Mouse (Mus musculus) forebrain, embryonic 14.5 days (tissue): ENCODE data around the gene Fbxw5. TPM values are rescaled to one million over a fixed set of nuclear protein-coding genes. Genes with fewer than 3 reads are reported as not detected.

ENCODE experiments used
- ATAC-seq: fragments of 200-750 bp; cut with Nextera tagmentation; 2 replicates; pipeline ENCODE4 v1.8.0; 2017; ENCODE audit warnings: mild to moderate bottlenecking, moderate library complexity
- DNase-seq: peaks from one replicate; pipeline ENCODE4 v3.0.0-alpha.2; 2015; ENCODE audit warnings: low spot score
- H3K27ac ChIP-seq: fragments of 300-500 bp; sonication (generic); 2 replicates; pipeline ENCODE4 v1.5.1; 2014; ENCODE audit warnings: low read depth, mild to moderate bottlenecking, control low read depth, low read length, moderate library complexity
- H3K27me3 ChIP-seq: fragments of 300-500 bp; sonication (generic); replicated peaks from 2 replicates; pipeline ENCODE4 v1.6.1; 2014; ENCODE audit warnings: low read length, control low read depth, mixed read lengths; ENCODE audit not compliant: control insufficient read depth, insufficient read depth
- H3K36me3 ChIP-seq: fragments of 300-500 bp; sonication (generic); 2 replicates; pipeline ENCODE4 v1.6.1; 2014; ENCODE audit warnings: low read length, control low read depth; ENCODE audit not compliant: control insufficient read depth, insufficient read depth
- H3K4me1 ChIP-seq: fragments of 300-500 bp; sonication (generic); 2 replicates; pipeline ENCODE4 v1.6.1; 2014; ENCODE audit warnings: antibody characterized with exemption, low read length, control low read depth; ENCODE audit not compliant: control insufficient read depth, insufficient read depth
- H3K4me2 ChIP-seq: fragments of 300-500 bp; sonication (generic); 2 replicates; pipeline ENCODE4 v1.6.1; 2014; ENCODE audit warnings: mild to moderate bottlenecking, control low read depth, low read length
- H3K4me3 ChIP-seq: fragments of 300-500 bp; sonication (generic); 2 replicates; pipeline ENCODE4 v1.5.1; 2014; ENCODE audit warnings: low read depth, low read length, control low read depth
- H3K9ac ChIP-seq: fragments of 300-500 bp; sonication (generic); 2 replicates; pipeline ENCODE4 v1.6.1; 2014; ENCODE audit warnings: mild to moderate bottlenecking, low read length, control low read depth, moderate library complexity
- H3K9me3 ChIP-seq: fragments of 300-500 bp; sonication (generic); replicated peaks from 2 replicates; pipeline ENCODE4 v1.6.1; 2016; ENCODE audit warnings: low read length, control low read depth, mixed read lengths; ENCODE audit not compliant: control insufficient read depth
- WGBS: fragments of 180-500 bp; shearing (Covaris S2); extraction: QIAGEN DNeasy Blood & Tissue Kit; methylation state at CpG from one replicate; pipeline ENCODE4 v1.1.7; 2014; 5-methylcytosine and 5-hydroxymethylcytosine counted together
- polyA plus RNA-seq: library from polyadenylated mRNA; unstranded; fragments of >200 nt; fragmentation: Nextera tagmentation; extraction: Ambion mirVana; gene quantifications from 2 replicates; pipeline ENCODE4 v1.2.1, GENCODE M21; 2014

Fbxw5 gene
- polyA plus RNA-seq, 1 experiment from 2014 or later, result 77.9 TPM

- WGBS, result 83% methylated on average over 7 of the region's 7 CpGs
These were observed 11.9 kb upstream of the Fbxw5 start for GRCm38 (mm10) chr2:25488671-25489068.

GRCm38 (mm10) chr2:25492988-25493387 lies 7.6 kb upstream of the Fbxw5 start:
- Histone ChIP-seq H3K27ac (no peak overlapping the region), H3K4me3 (no peak overlapping the region), H3K4me1 (no peaks in the 10 kb centered on the region), H3K9me3 (no peaks in the 10 kb centered on the region), H3K27me3 (no peaks in the 10 kb centered on the region), H3K9ac (no peak overlapping the region), H3K4me2 (no peak overlapping the region), H3K36me3 (no peaks in the 10 kb centered on the region)
- DNase-seq (no peak), ATAC-seq (no peak)
- 79% methylated on average over 5 of the region's 5 CpGs for WGBS

More at GRCm38 (mm10) chr2:25488671-25489068, 11.9 kb upstream of the Fbxw5 start:
- Histone ChIP-seq H3K9ac (no peak overlapping the region), H3K4me3 (no peak overlapping the region), H3K9me3 (no peaks in the 10 kb centered on the region), H3K4me1 (no peaks in the 10 kb centered on the region), H3K36me3 (no peaks in the 10 kb centered on the region), H3K27ac (no peak overlapping the region), H3K4me2 (no peak overlapping the region), H3K27me3 (no peaks in the 10 kb centered on the region)
- no peak for DNase-seq
- ATAC-seq, result no peak

GRCm38 (mm10) chr2:25493476-25493961 lies 7.0 kb upstream of the Fbxw5 start, which contains the start of gene Lcn12:
Gene Lcn12 (minus strand): TSS chr2:25493911.
- Histone ChIP-seq H3K27me3 (no peaks in the 10 kb centered on the region), H3K9me3 (no peaks in the 10 kb centered on the region), H3K27ac (no peak within 1 kb of the TSS), H3K4me1 (no peaks in the 10 kb centered on the region), H3K4me2 (no peak within 1 kb of the TSS), H3K36me3 (no peaks in the 10 kb centered on the region), H3K4me3 (no peak within 1 kb of the TSS), H3K9ac (no peak within 1 kb of the TSS)
- WGBS, result 84% methylated on average over 5 of the region's 5 CpGs
- no peak for DNase-seq
- ATAC-seq, result no peak

GRCm38 (mm10) chr2:25496462-25496861 lies 4.1 kb upstream of the Fbxw5 start:
- ATAC-seq, result no peak
- DNase-seq, result peak; percentile 57
- Histone ChIP-seq H3K9ac (no peak overlapping the region), H3K4me3 (no peak overlapping the region), H3K4me1 (peaks cover 3% of the 10 kb centered on the region), H3K9me3 (no peaks in the 10 kb centered on the region), H3K36me3 (no peaks in the 10 kb centered on the region), H3K27me3 (no peaks in the 10 kb centered on the region), H3K27ac (no peak overlapping the region), H3K4me2 (no peak overlapping the region)
- 40% methylated on average over 4 of the region's 4 CpGs for WGBS

- Histone ChIP-seq H3K4me3 (no peak overlapping the region), H3K27me3 (no peaks in the 10 kb centered on the region), H3K9ac (no peak overlapping the region; the same call in 1 of the 2 replicates), H3K27ac (no peak overlapping the region), H3K9me3 (no peaks in the 10 kb centered on the region), H3K36me3 (no peaks in the 10 kb centered on the region), H3K4me1 (peaks cover 8% of the 10 kb centered on the region), H3K4me2 (no peak overlapping the region)
- DNase-seq, result no peak
- ATAC-seq, result no peak
- WGBS, result 59% methylated on average over 6 of the region's 6 CpGs
These were observed 2.5 kb upstream of the Fbxw5 start for GRCm38 (mm10) chr2:25497846-25498575.

GRCm38 (mm10) chr2:25498622-25499478 lies 1.7 kb upstream of the Fbxw5 start:
- ATAC-seq (no peak), DNase-seq (no peak)
- H3K4me2 ChIP-seq, result no peak overlapping the region
- H3K9ac ChIP-seq, result no peak overlapping the region
- no peak overlapping the region for H3K27ac ChIP-seq
- peaks cover 8% of the 10 kb centered on the region for H3K4me1 ChIP-seq
- 74% methylated on average over 15 of the region's 15 CpGs for WGBS
- H3K9me3 ChIP-seq, result no peaks in the 10 kb centered on the region
- no peak overlapping the region for H3K4me3 ChIP-seq
- peaks cover 8% of the 10 kb centered on the region for H3K36me3 ChIP-seq
- H3K27me3 ChIP-seq, result no peaks in the 10 kb centered on the region

GRCm38 (mm10) chr2:25500071-25500575 lies 427 bp upstream of the Fbxw5 start:
- peaks cover 8% of the 10 kb centered on the region for H3K4me1 ChIP-seq
- H3K9ac ChIP-seq, result peak overlapping the region; percentile 95
- H3K4me3 ChIP-seq, result peak overlapping the region; percentile 65
- no peaks in the 10 kb centered on the region for H3K9me3 ChIP-seq
- ATAC-seq (peak; percentile 12), DNase-seq (peak; percentile 8)
- peaks cover 21% of the 10 kb centered on the region for H3K36me3 ChIP-seq
- H3K27ac ChIP-seq, result no peak overlapping the region
- peak overlapping the region; percentile 54 for H3K4me2 ChIP-seq
- H3K27me3 ChIP-seq, result no peaks in the 10 kb centered on the region
- 72% methylated on average over 6 of the region's 6 CpGs for WGBS

- H3K36me3 ChIP-seq, result peaks cover 30% of the 10 kb centered on the region
- H3K27ac ChIP-seq, result peak within 1 kb of the TSS; percentile 65
- H3K27me3 ChIP-seq, result no peaks in the 10 kb centered on the region
- no peaks in the 10 kb centered on the region for H3K9me3 ChIP-seq
- H3K4me3 ChIP-seq, result peak within 1 kb of the TSS; percentile 65
- DNase-seq (no peak), ATAC-seq (no peak)
- peaks cover 8% of the 10 kb centered on the region for H3K4me1 ChIP-seq
- H3K4me2 ChIP-seq, result peak within 1 kb of the TSS; percentile 90
- H3K9ac ChIP-seq, result peak within 1 kb of the TSS; percentile 95
- WGBS, result 76% methylated on average over 20 of the region's 20 CpGs
These were observed 1.3 kb downstream of the Fbxw5 start, which contains the start of gene C8g for GRCm38 (mm10) chr2:25501593-25502486. Gene C8g (minus strand): TSS chr2:25501719.
